Mouse (Mus musculus) thymus, adult 2 months (tissue): Measurements from ENCODE around the gene Cep250. TPM values are rescaled to one million over a fixed set of nuclear protein-coding genes. Genes with fewer than 3 reads are reported as not detected.

ENCODE experiments used
- DNase-seq: peaks from one replicate; pipeline ENCODE4 v3.0.0; 2021
- H3K27ac ChIP-seq: fragments of 200-500 bp; 2 replicates; pipeline ENCODE4 v1.5.1; 2012; ENCODE audit warnings: low read length, control low read depth; ENCODE audit not compliant: control insufficient read depth, insufficient read depth
- H3K27me3 ChIP-seq: fragments of 200-500 bp; 2 replicates; pipeline ENCODE4 v1.6.1; 2012; ENCODE audit warnings: mild to moderate bottlenecking, low read length, moderate library complexity, mixed read lengths; ENCODE audit not compliant: control insufficient read depth, insufficient read depth
- H3K36me3 ChIP-seq: fragments of 200-500 bp; 2 replicates; pipeline ENCODE4 v1.6.1; 2012; ENCODE audit warnings: mild to moderate bottlenecking, low read length, moderate library complexity; ENCODE audit not compliant: control insufficient read depth, insufficient read depth
- H3K4me1 ChIP-seq: fragments of 200-500 bp; replicated peaks from 2 replicates; pipeline ENCODE4 v1.6.1; 2012; ENCODE audit warnings: low read length; ENCODE audit not compliant: control insufficient read depth, insufficient read depth
- H3K4me3 ChIP-seq: fragments of 200-500 bp; 2 replicates; pipeline ENCODE4 v1.5.1; 2012; ENCODE audit warnings: mild to moderate bottlenecking, low read length, control low read depth, moderate library complexity; ENCODE audit not compliant: control insufficient read depth, insufficient read depth
- CTCF ChIP-seq: fragments of 200-500 bp; IDR thresholded peaks from 2 replicates; pipeline ENCODE4 v1.5.1; 2012; ENCODE audit warnings: mild to moderate bottlenecking, control low read depth, low read length, moderate library complexity, borderline replicate concordance; ENCODE audit not compliant: control insufficient read depth, poor library complexity, insufficient read depth; ENCODE audit errors: extremely low read depth
- POLR2A ChIP-seq: fragments of 200-500 bp; IDR thresholded peaks from 2 replicates; pipeline ENCODE4 v1.6.1; 2012; ENCODE audit warnings: mild to moderate bottlenecking, low read length, control low read depth, moderate library complexity; ENCODE audit not compliant: control insufficient read depth, poor library complexity, insufficient read depth; ENCODE audit errors: extremely low read depth
- WGBS: fragments of 180-500 bp; shearing (Covaris S2); methylation state at CpG from one replicate; pipeline ENCODE4 v1.1.7; 2018; 5-methylcytosine and 5-hydroxymethylcytosine counted together
- polyA plus RNA-seq: library from polyadenylated mRNA; depleted of rRNA; stranded (reverse); fragments of >200 nt; gene quantifications from 2 replicates; pipeline ENCODE4 v1.2.3, GENCODE M21; 2012

Gene Cep250
- polyA plus RNA-seq, 1 experiment: 31.6 TPM

DNA sequence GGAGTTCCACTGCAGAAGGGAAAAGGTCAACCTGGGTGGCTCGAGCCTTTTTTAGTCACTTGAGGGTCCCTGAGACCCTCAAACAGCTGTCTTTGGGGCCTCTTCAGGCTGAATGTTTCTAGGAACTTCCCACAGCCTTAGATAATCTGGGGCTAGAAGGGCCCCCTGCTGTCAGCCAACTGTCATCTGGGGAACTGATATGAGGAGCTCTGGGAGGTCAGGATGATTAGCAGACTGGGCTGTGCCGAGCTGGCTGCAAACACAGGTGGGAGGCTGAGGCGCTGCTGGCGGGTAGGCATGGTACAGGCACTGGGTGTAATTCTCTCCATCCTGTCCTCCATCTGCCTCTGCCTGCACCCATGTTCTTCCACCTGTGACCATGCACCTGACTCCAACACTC, 32.8 kb downstream of the Cep250 start:
- no peaks in the 10 kb centered on the region for H3K27me3 ChIP-seq
- 0 out of 2 replicates have a peak overlapping the region, but pooled peaks have one; percentile 7 for H3K27ac ChIP-seq
- WGBS: 86% methylated on average over 4 of the region's 4 CpGs
- no peak for TF ChIP-seq POLR2A
- TF ChIP-seq CTCF: no peak
- DNase-seq: no peak
- no peak overlapping the region for H3K4me3 ChIP-seq
- peaks cover 47% of the 10 kb centered on the region for H3K4me1 ChIP-seq
- peaks cover 16% of the 10 kb centered on the region for H3K36me3 ChIP-seq

DNA sequence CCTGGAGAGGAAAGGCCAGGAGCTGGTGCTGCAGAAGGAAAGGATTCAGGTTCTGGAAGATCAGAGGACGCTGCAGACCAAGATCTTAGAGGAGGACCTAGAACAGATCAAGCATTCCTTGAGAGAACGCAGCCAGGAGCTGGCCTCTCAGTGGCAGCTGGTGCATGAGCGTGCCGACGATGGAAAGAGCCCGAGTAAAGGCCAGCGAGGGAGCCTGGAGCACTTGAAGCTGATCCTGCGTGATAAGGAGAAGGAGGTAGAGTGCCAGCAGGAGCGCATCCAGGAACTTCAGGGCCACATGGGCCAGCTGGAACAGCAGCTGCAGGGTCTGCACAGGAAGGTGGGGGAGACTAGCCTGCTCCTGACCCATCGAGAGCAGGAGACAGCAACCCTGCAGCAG, 34.9 kb downstream of the Cep250 start:
- no peak for TF ChIP-seq CTCF
- no peak for TF ChIP-seq POLR2A
- Histone ChIP-seq H3K4me3 (no peak overlapping the region), H3K36me3 (peaks cover 27% of the 10 kb centered on the region), H3K27me3 (no peaks in the 10 kb centered on the region), H3K4me1 (peaks cover 32% of the 10 kb centered on the region), H3K27ac (no peak overlapping the region)
- WGBS: 96% methylated on average over 10 of the region's 10 CpGs
- DNase-seq: no peak

DNA sequence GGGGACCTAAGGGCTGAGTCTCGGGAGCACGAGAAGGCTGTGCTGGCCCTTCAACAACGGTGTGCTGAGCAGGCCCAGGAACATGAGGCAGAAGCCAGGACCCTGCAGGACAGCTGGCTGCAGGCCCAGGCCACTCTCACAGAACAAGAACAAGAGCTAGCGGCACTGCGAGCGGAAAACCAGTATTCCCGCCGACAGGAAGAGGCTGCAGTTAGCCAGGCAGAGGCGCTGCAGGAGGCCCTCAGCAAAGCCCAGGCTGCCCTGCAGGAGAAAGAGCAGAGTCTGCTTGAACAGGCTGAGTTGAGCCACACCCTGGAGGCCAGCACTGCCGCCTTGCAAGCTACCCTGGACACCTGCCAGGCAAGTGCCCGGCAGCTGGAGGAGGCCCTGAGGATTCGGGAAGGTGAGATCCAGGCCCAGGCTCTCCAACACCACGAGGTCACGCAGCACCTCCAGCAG, 35.6 kb downstream of the Cep250 start:
- Histone ChIP-seq H3K27ac (no peak overlapping the region), H3K4me1 (peaks cover 25% of the 10 kb centered on the region), H3K27me3 (no peaks in the 10 kb centered on the region), H3K4me3 (no peak overlapping the region), H3K36me3 (peaks cover 32% of the 10 kb centered on the region)
- no peak for DNase-seq
- TF ChIP-seq POLR2A (no peak), CTCF (no peak)
- 96% methylated on average over 14 of the region's 14 CpGs for WGBS

DNA sequence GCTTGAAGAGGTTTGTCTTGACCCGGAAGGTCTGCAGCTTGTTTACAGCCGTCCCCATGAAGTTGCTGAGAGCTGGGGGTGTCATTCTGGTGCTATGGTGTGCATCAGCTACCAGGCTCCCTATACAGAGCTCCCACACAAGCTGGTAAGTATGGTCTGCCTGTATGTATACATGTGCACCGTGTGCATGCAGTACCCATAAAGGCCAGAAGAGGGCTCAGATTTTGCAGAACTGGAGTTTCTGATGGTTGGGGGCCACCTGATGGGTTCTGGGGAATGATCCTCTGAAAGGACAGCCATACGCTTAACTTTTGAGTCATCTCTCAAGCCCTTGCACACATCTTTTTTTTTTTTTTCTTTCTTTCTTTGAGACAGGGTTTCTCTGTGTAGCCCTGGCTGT, 49.1 kb downstream of the Cep250 start:
- 95% methylated on average over 4 of the region's 4 CpGs for WGBS
- no peak for DNase-seq

DNA sequence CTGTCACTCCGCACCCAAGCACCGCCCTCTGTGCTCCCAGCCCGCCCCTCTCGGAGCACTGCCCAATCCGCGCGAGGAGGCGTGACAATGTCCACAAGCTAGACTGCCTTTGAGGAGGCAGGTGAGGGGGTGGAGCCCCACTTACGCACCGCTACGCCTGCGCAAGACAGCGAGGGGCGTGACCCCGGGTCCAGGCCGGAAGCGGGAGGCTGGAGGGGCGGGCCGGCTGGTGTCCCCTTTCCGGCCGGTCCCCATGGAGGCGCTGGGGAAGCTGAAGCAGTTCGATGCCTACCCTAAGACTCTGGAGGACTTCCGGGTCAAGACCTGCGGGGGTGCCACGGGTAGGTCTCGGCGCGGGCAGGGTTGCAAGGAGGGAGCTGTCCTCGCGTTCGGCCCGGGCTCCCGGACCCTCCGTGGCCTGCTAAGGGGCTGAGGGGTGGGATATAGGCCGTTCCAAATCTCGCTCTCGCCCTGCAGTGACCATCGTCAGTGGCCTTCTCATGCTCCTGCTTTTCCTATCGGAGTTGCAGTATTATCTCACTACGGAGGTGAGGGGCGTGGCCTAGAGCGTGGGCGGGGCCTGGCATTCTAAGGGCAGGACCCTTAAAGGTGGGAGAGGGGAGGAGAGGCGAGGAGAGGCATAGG, 51.8 kb downstream of the Cep250 start, which contains the start of the genes 6430550D23Rik and Ergic3:
6430550D23Rik (minus strand) TSS at position 90 of the 645 bp plus-strand sequence.
Ergic3 (plus strand) TSS at position 158 of the 645 bp plus-strand sequence.
- Histone ChIP-seq H3K27me3 (no peaks in the 10 kb centered on the region), H3K36me3 (peaks cover 24% of the 10 kb centered on the region), H3K27ac (peak within 1 kb of the TSS; percentile 7; the same call in 1 of the 2 replicates), H3K4me3 (peak within 1 kb of the TSS; percentile 86), H3K4me1 (peaks cover 8% of the 10 kb centered on the region)
- TF ChIP-seq CTCF (0 out of 2 replicates have a peak, but pooled peaks have one; percentile 39), POLR2A (peak; percentile 66)
- under 1% methylated on average over 45 of the region's 45 CpGs for WGBS
- peak; percentile 99 for DNase-seq

More for the DNA sequence above, 49.1 kb downstream of the Cep250 start:
- no peak for TF ChIP-seq CTCF
- no peak for TF ChIP-seq POLR2A
- H3K27ac ChIP-seq: no peak overlapping the region
- H3K36me3 ChIP-seq: peaks cover 5% of the 10 kb centered on the region
- H3K4me1 ChIP-seq: peaks cover 8% of the 10 kb centered on the region
- H3K4me3 ChIP-seq: no peak overlapping the region
- no peaks in the 10 kb centered on the region for H3K27me3 ChIP-seq

DNA sequence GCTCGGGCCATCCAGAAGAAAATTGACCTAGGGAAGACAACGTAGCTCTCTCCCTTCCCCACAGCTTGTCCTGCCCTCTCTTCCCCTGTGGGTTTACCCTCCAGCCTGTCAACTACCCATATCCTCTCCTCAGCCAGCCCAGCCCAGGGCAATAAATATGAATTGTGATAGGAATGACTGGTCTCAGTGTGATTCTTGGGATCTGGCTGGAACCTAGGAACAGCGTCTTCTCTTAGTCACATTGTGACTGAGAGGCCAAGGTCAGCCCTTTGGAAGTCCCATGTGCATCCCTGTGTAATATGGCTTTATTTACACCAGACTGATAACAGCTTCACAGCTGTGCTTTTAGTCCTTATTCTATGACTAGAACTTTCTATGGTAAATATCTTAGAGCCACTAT, 61.8 kb downstream of the Cep250 start:
- peaks cover 44% of the 10 kb centered on the region for H3K36me3 ChIP-seq
- H3K27ac ChIP-seq: no peak overlapping the region
- no peak for DNase-seq
- 93% methylated on average over 3 of the region's 3 CpGs for WGBS
- peaks cover 14% of the 10 kb centered on the region for H3K4me1 ChIP-seq
- TF ChIP-seq CTCF (no peak), POLR2A (no peak)
- no peaks in the 10 kb centered on the region for H3K27me3 ChIP-seq
- H3K4me3 ChIP-seq: no peak overlapping the region

DNA sequence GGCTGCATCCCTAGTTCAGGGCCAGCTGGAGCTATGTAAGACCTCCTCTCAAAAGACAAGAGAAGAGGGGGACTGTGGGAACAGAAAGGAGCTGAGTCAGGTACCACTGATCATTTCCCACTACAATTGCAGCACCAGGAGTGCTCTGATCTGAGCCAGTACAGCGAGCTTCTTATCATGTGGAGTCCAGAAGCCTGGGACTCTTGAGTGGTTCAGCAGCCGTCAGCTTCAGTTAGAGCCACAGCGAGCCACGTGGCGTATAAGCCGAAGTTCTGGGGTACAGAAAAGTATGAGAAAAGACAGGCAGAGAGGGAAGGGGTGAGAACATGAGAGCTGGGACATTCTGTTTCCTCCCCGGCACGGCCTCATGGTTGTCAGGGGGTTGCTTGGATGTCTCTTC, 65.0 kb downstream of the Cep250 start:
- TF ChIP-seq POLR2A: no peak
- TF ChIP-seq CTCF: no peak
- 81% methylated on average over 8 of the region's 8 CpGs for WGBS
- H3K27ac ChIP-seq: no peak overlapping the region
- peaks cover 17% of the 10 kb centered on the region for H3K36me3 ChIP-seq
- no peak for DNase-seq
- no peaks in the 10 kb centered on the region for H3K27me3 ChIP-seq
- H3K4me1 ChIP-seq: peaks cover 15% of the 10 kb centered on the region
- H3K4me3 ChIP-seq: no peak overlapping the region
